Mouse (Mus musculus): ENCODE data around the gene Mdm4. TPM values are rescaled to one million over a fixed set of nuclear protein-coding genes. Genes with fewer than 3 reads are reported as not detected.
"Not testable (repeated sequence)": the region's sequence is repeated elsewhere in the genome, so short reads cannot be mapped to it uniquely, and the experiment has no call there.

Gene Mdm4
- polyA plus RNA-seq, 1 experiment from 2014 or later, result 12.7 TPM

GRCm38 (mm10) chr1:132990733-132991132, 39.6 kb downstream of the Mdm4 start:
- peaks cover 33% of the 10 kb centered on the region for H3K36me3 ChIP-seq (ENCODE audit: control insufficient read depth, insufficient read depth)
- H3K9me3 ChIP-seq (replicated peaks; ENCODE audit: control insufficient read depth, low read length), result no peaks in the 10 kb centered on the region
- H3K4me2 ChIP-seq (ENCODE audit: low read depth, low read length), result no peak overlapping the region
- H3K4me1 ChIP-seq (ENCODE audit: control insufficient read depth, low read depth, low read length), result no peaks in the 10 kb centered on the region; the same call in 1 of the 2 replicates
- H3K27ac ChIP-seq (ENCODE audit: low read length), result no peak overlapping the region
- ATAC-seq (ENCODE audit: low read depth), result no peak
- 88% methylated on average over 3 of the region's 3 CpGs for WGBS (ENCODE audit: insufficient replicate concordance)
- H3K27me3 ChIP-seq (ENCODE audit: control insufficient read depth, insufficient read depth, low read depth, low read length), result no peaks in the 10 kb centered on the region
- H3K9ac ChIP-seq (ENCODE audit: low read depth, low read length), result no peak overlapping the region
- no peak overlapping the region for H3K4me3 ChIP-seq (ENCODE audit: low read depth, low read length)

- H3K9ac ChIP-seq (ENCODE audit: low read depth, low read length); H3K4me3 ChIP-seq (ENCODE audit: low read depth, low read length); ATAC-seq (ENCODE audit: low read depth); H3K4me1 ChIP-seq (ENCODE audit: control insufficient read depth, low read depth, low read length); H3K4me2 ChIP-seq (ENCODE audit: low read depth, low read length); H3K9me3 ChIP-seq (replicated peaks; ENCODE audit: control insufficient read depth, low read length); H3K27ac ChIP-seq (ENCODE audit: low read length); H3K27me3 ChIP-seq (ENCODE audit: control insufficient read depth, insufficient read depth, low read depth, low read length): not testable (repeated sequence)
- peaks cover 36% of the 10 kb centered on the region for H3K36me3 ChIP-seq (ENCODE audit: control insufficient read depth, insufficient read depth)
- WGBS (ENCODE audit: insufficient replicate concordance), result 60% methylated on average over 12 of the region's 12 CpGs
These were observed 41.6 kb downstream of the Mdm4 start for GRCm38 (mm10) chr1:132988556-132989459.

- Histone ChIP-seq H3K9ac (ENCODE audit: low read depth, low read length) (no peak overlapping the region), H3K4me1 (ENCODE audit: control insufficient read depth, low read depth, low read length) (no peaks in the 10 kb centered on the region), H3K4me3 (ENCODE audit: low read depth, low read length) (no peak overlapping the region), H3K27me3 (ENCODE audit: control insufficient read depth, insufficient read depth, low read depth, low read length) (no peaks in the 10 kb centered on the region), H3K27ac (ENCODE audit: low read length) (no peak overlapping the region), H3K9me3 (replicated peaks; ENCODE audit: control insufficient read depth, low read length) (no peaks in the 10 kb centered on the region), H3K36me3 (ENCODE audit: control insufficient read depth, insufficient read depth) (peaks cover 11% of the 10 kb centered on the region; the same call in 1 of the 2 replicates), H3K4me2 (ENCODE audit: low read depth, low read length) (no peak overlapping the region)
- ATAC-seq (ENCODE audit: low read depth), result no peak
- WGBS (ENCODE audit: insufficient replicate concordance), result 52% methylated on average over 7 of the region's 7 CpGs
These were observed 47.6 kb downstream of the Mdm4 start for GRCm38 (mm10) chr1:132982728-132983127.

- H3K9ac ChIP-seq (ENCODE audit: low read depth, low read length), result no peak overlapping the region
- 73% methylated on average over 6 of the region's 6 CpGs for WGBS (ENCODE audit: insufficient replicate concordance)
- H3K27me3 ChIP-seq (ENCODE audit: control insufficient read depth, insufficient read depth, low read depth, low read length), result no peaks in the 10 kb centered on the region
- H3K9me3 ChIP-seq (replicated peaks; ENCODE audit: control insufficient read depth, low read length), result no peaks in the 10 kb centered on the region
- no peak overlapping the region for H3K4me3 ChIP-seq (ENCODE audit: low read depth, low read length)
- ATAC-seq (ENCODE audit: low read depth), result no peak
- H3K4me2 ChIP-seq (ENCODE audit: low read depth, low read length), result no peak overlapping the region
- no peaks in the 10 kb centered on the region for H3K4me1 ChIP-seq (ENCODE audit: control insufficient read depth, low read depth, low read length)
- peaks cover 11% of the 10 kb centered on the region; the same call in 1 of the 2 replicates for H3K36me3 ChIP-seq (ENCODE audit: control insufficient read depth, insufficient read depth)
- no peak overlapping the region for H3K27ac ChIP-seq (ENCODE audit: low read length)
These were observed 49.1 kb downstream of the Mdm4 start for GRCm38 (mm10) chr1:132981232-132981631.

- WGBS (ENCODE audit: insufficient replicate concordance), result 43% methylated on average over 1 of the region's 1 CpGs
These were observed 53.0 kb downstream of the Mdm4 start for GRCm38 (mm10) chr1:132977402-132977801.

GRCm38 (mm10) chr1:132968659-132969058, 61.7 kb downstream of the Mdm4 start:
- 22% methylated on average over 6 of the region's 6 CpGs for WGBS (ENCODE audit: insufficient replicate concordance)
- Histone ChIP-seq H3K9ac (ENCODE audit: low read depth, low read length) (no peak overlapping the region), H3K4me3 (ENCODE audit: low read depth, low read length) (no peak overlapping the region), H3K4me2 (ENCODE audit: low read depth, low read length) (no peak overlapping the region), H3K27me3 (ENCODE audit: control insufficient read depth, insufficient read depth, low read depth, low read length) (no peaks in the 10 kb centered on the region), H3K4me1 (ENCODE audit: control insufficient read depth, low read depth, low read length) (no peaks in the 10 kb centered on the region), H3K9me3 (replicated peaks; ENCODE audit: control insufficient read depth, low read length) (no peaks in the 10 kb centered on the region), H3K27ac (ENCODE audit: low read length) (no peak overlapping the region), H3K36me3 (ENCODE audit: control insufficient read depth, insufficient read depth) (no peaks in the 10 kb centered on the region)
- no peak for ATAC-seq (ENCODE audit: low read depth)

More at GRCm38 (mm10) chr1:132977402-132977801, 53.0 kb downstream of the Mdm4 start:
- H3K36me3 ChIP-seq (ENCODE audit: control insufficient read depth, insufficient read depth), result no peaks in the 10 kb centered on the region
- no peak overlapping the region for H3K4me2 ChIP-seq (ENCODE audit: low read depth, low read length)
- H3K9me3 ChIP-seq (replicated peaks; ENCODE audit: control insufficient read depth, low read length), result no peaks in the 10 kb centered on the region
- H3K27me3 ChIP-seq (ENCODE audit: control insufficient read depth, insufficient read depth, low read depth, low read length), result no peaks in the 10 kb centered on the region
- H3K9ac ChIP-seq (ENCODE audit: low read depth, low read length), result no peak overlapping the region
- ATAC-seq (ENCODE audit: low read depth), result no peak
- H3K4me1 ChIP-seq (ENCODE audit: control insufficient read depth, low read depth, low read length), result no peaks in the 10 kb centered on the region
- H3K27ac ChIP-seq (ENCODE audit: low read length), result no peak overlapping the region
- no peak overlapping the region for H3K4me3 ChIP-seq (ENCODE audit: low read depth, low read length)

GRCm38 (mm10) chr1:132964691-132965090, 65.7 kb downstream of the Mdm4 start:
- no peaks in the 10 kb centered on the region for H3K9me3 ChIP-seq (replicated peaks; ENCODE audit: control insufficient read depth, low read length)
- 54% methylated on average over 4 of the region's 4 CpGs for WGBS (ENCODE audit: insufficient replicate concordance)
- H3K36me3 ChIP-seq (ENCODE audit: control insufficient read depth, insufficient read depth), result no peaks in the 10 kb centered on the region
- no peaks in the 10 kb centered on the region for H3K4me1 ChIP-seq (ENCODE audit: control insufficient read depth, low read depth, low read length)
- no peak for ATAC-seq (ENCODE audit: low read depth)
- no peak overlapping the region for H3K9ac ChIP-seq (ENCODE audit: low read depth, low read length)
- no peaks in the 10 kb centered on the region for H3K27me3 ChIP-seq (ENCODE audit: control insufficient read depth, insufficient read depth, low read depth, low read length)
- H3K27ac ChIP-seq (ENCODE audit: low read length), result no peak overlapping the region
- H3K4me3 ChIP-seq (ENCODE audit: low read depth, low read length), result no peak overlapping the region
- no peak overlapping the region for H3K4me2 ChIP-seq (ENCODE audit: low read depth, low read length)

GRCm38 (mm10) chr1:132964106-132964505, 66.3 kb downstream of the Mdm4 start:
- Histone ChIP-seq H3K27ac (ENCODE audit: low read length) (no peak overlapping the region), H3K27me3 (ENCODE audit: control insufficient read depth, insufficient read depth, low read depth, low read length) (no peaks in the 10 kb centered on the region), H3K36me3 (ENCODE audit: control insufficient read depth, insufficient read depth) (no peaks in the 10 kb centered on the region), H3K4me2 (ENCODE audit: low read depth, low read length) (no peak overlapping the region), H3K9me3 (replicated peaks; ENCODE audit: control insufficient read depth, low read length) (no peaks in the 10 kb centered on the region), H3K9ac (ENCODE audit: low read depth, low read length) (no peak overlapping the region), H3K4me1 (ENCODE audit: control insufficient read depth, low read depth, low read length) (no peaks in the 10 kb centered on the region), H3K4me3 (ENCODE audit: low read depth, low read length) (no peak overlapping the region)
- no peak for ATAC-seq (ENCODE audit: low read depth)
- WGBS (ENCODE audit: insufficient replicate concordance), result 42% methylated on average over 2 of the region's 2 CpGs

GRCm38 (mm10) chr1:132961751-132962150, 68.6 kb downstream of the Mdm4 start:
- no peak overlapping the region for H3K4me3 ChIP-seq (ENCODE audit: low read depth, low read length)
- no peaks in the 10 kb centered on the region for H3K36me3 ChIP-seq (ENCODE audit: control insufficient read depth, insufficient read depth)
- H3K4me2 ChIP-seq (ENCODE audit: low read depth, low read length), result no peak overlapping the region
- H3K4me1 ChIP-seq (ENCODE audit: control insufficient read depth, low read depth, low read length), result no peaks in the 10 kb centered on the region
- H3K9ac ChIP-seq (ENCODE audit: low read depth, low read length), result no peak overlapping the region
- 72% methylated on average over 3 of the region's 3 CpGs for WGBS (ENCODE audit: insufficient replicate concordance)
- H3K27me3 ChIP-seq (ENCODE audit: control insufficient read depth, insufficient read depth, low read depth, low read length), result no peaks in the 10 kb centered on the region
- no peaks in the 10 kb centered on the region for H3K9me3 ChIP-seq (replicated peaks; ENCODE audit: control insufficient read depth, low read length)
- no peak overlapping the region for H3K27ac ChIP-seq (ENCODE audit: low read length)
- ATAC-seq (ENCODE audit: low read depth), result no peak
